Mouse (Mus musculus): ENCODE measurements around the gene A030005K14Rik.

A030005K14Rik gene

DNA sequence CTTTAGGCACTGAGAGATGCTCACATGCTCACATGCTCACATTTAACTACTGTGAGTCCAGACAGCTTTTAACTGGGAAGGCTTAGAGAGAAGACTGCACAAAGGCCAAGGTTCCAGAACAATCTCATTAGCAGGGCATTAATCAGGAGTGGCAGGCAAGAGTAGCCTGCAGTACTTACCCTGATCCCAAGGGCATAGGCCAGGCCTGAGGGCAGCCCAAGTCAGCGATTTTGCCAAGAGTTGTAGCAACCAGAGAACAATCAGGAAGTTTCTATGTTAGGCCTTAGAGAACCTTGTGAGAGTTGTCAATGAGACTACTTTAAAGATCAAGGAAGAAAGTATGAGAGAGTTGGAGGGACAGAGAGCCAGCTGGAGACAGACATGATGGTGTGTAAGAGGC, 697 bp downstream of the A030005K14Rik start:
- no peak for TF ChIP-seq GATA4 (IDR thresholded peaks at IDR 0.05; ENCODE audit: insufficient replicate concordance, low read length)

DNA sequence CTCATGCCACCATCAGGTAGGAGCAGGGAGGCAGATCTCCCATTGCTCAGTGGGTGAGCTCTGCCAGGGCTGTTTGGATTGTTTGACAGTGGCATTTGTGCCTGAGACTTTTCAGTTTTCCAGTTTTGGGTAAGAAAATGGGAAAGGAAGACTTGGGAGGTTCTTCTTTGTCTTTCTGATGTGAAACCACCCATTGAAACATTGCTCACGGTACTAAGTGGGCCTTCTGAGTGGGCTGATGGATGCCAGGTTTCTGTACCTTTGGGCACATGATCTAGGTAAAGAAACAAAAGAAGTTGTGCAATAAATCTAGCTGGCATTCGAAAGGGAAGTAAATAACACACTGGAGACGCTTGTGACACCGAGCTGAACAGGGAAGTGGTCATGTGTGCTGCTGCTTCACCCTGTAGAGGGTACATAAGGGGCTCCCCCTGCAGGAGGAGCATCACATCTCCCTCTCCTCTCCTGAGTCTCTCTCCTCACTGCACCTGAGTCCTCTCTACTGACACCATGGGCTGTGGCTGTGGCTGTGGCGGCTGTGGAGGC, 14.2 kb downstream of the A030005K14Rik start, which contains the start of gene Gm47969:
Gene Gm47969, plus strand, starts transcription at position 51 of the 546 bp plus-strand sequence.
- TF ChIP-seq GATA4 (IDR thresholded peaks at IDR 0.05; ENCODE audit: insufficient replicate concordance, low read length) = no peak

DNA sequence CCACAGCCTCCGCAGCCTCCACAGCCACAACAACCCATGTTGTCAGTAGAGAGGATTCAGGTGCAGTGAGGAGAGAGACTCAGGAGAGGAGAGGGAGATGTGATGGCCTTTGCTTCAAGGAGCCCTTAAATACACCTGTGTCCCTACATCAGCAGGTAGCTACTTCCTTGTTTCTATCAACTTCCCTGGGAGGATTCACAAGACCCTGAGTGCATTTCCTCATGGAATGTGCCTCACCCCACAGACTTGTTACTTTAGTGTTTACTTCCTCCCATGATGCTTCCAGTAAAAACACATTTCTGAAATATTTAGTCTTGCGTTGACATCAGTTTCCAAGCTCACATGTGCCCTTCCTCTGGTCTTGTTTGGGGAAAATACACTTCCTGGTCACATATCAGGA, 16.8 kb downstream of the A030005K14Rik start, which contains the start of gene Krtap28-10:
Gene Krtap28-10, minus strand, starts transcription at position 101 of the 400 bp plus-strand sequence.
- no peak for TF ChIP-seq GATA4 (IDR thresholded peaks at IDR 0.05; ENCODE audit: insufficient replicate concordance, low read length)

DNA sequence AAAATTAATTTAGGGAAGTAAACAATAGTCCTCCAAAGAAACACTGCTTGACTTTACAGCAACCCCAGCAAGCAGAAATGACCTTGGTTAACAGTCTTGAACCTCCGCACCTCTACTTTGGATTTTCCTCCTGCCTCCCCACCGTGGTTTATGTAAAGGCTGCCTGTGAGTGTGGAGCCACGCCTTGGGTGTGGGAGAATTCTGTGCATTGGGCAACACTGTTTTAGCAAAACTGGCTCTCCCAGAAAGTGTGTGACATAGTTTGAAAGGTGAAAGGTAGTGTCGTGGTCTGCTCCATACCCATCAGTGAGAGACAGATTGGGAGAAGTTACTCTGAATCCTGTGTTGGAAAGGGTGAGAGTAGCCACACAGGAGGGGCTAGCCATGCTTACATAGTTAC, 20.1 kb downstream of the A030005K14Rik start:
- no peak for TF ChIP-seq GATA4 (IDR thresholded peaks at IDR 0.05; ENCODE audit: insufficient replicate concordance, low read length)

DNA sequence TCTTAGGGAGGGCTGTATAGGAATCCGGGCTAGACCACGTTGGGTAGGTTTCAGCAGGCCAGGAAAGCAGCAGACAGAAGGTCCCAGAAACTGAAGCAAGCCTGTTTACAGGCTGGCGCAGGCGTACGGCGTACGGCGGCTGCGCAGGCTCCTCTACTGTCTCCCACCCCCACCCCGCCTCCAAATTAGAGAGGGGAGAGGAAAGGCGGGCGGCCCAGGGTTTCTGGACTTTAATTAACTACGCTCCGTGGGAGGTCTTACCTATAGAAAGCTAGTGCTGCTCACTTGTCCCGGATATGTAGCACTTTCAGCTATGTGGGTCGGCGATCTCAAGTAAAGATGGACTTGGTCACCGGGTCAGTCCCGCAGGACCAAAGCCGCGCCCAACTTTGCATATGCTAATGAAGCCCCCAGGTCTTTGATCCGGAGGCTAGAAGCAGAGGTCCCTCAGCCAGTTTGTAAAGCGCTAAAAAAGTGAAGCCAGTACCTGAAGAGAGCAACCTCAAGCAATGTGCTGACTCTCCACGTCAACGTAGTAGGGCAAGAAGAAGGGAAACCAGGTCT, 21.0 kb downstream of the A030005K14Rik start, which contains the start of gene Slc19a3:
Gene Slc19a3, minus strand, starts transcription at position 340 of the 564 bp plus-strand sequence.
- TF ChIP-seq GATA4 (IDR thresholded peaks at IDR 0.05; ENCODE audit: insufficient replicate concordance, low read length) = no peak

DNA sequence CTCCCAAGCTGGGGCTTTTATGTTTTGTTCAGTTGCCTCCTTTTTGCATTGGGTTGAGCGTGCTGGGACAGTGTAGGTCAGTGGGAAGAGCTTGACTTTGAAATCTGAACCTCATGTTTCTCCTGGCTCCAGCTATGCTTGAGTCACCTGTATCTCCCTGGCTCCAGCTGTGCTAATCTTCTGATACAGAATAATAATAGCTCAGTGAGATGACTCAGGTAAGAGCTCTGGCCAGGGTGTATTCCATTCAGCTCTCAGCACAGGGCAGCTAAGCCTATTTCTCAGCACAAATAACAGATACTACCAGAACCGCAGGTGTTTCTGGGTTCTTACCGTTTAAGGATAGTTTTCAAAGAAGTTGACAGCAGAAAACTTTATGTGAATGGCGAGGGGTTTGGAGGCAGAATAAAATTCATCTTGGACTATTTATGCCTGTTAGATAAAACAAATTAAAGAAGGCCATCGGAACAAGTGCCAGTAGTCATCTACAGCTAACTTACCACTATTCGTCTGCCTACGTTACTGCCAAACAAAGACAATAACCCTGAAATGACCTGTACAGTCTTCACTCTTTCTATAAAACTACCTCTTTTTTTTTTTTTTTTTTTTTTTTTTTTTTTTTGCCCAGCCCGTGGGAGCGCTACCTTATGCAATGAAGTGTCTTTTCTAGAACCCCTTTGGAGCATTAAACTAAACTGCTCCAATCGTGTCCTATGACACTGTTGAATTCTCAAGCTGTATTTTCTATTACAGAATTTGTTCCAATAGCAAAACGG, 22.1 kb downstream of the A030005K14Rik start:
- TF ChIP-seq GATA4 (IDR thresholded peaks at IDR 0.05; ENCODE audit: insufficient replicate concordance, low read length) = no peak

DNA sequence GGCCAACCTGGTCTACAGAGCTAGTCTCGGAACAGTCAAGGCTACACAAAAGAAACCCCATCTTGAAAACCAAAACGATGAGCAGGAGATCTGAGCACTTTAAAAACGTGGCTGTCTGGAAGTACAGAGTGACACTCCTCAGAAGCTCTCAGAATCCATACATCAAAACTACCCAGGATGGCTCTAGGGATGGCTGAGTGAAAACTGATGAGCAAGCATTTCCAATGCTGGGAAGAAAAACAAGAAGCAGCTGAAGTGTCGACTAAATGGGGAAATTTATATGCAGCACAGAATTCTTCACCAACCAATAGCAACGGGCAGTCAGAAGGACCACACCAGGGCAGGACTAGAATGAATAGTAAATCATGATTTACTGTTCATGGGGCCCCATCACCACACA, 24.7 kb downstream of the A030005K14Rik start:
- TF ChIP-seq GATA4 (IDR thresholded peaks at IDR 0.05; ENCODE audit: insufficient replicate concordance, low read length) = no peak

DNA sequence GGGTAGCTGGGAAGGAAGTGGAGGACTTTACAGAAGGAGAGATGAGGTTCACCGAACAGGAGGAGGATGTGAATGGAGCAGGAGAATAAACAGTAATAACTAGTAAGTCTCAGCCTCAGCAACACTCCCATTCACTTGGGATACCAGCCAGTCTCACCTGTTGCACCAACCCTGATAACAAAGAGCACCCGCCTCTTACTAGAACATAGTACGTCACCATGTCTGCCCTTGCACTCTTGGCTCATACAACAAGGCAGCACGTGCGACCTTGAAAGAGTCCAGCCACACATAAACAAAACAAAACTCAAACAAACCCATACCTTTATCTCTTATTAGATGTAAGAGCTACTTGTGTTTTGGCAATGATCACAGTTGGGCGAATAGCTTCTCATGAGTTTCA, 26.7 kb downstream of the A030005K14Rik start:
- TF ChIP-seq GATA4 (IDR thresholded peaks at IDR 0.05; ENCODE audit: insufficient replicate concordance, low read length) = no peak

DNA sequence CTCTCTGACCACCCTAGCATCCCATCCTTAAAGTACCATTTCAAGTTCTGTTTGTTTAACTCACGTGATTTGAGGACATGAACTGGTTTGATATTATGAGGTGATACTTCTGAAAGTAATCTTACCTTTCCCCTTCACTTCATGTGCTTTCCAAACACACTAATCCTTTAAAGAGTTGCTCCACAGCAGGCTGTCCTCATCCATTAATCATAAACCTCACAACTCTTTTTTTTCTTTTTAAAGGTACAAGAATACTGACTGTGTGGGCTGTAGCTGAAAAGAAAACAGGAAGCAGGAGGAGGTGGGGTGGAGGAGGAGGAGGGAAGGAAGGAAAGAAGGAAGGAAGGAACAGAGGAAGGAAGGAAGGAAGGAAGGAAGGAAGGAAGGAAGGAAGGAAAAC, 27.2 kb downstream of the A030005K14Rik start:
- TF ChIP-seq GATA4 (IDR thresholded peaks at IDR 0.05; ENCODE audit: insufficient replicate concordance, low read length) = no peak

DNA sequence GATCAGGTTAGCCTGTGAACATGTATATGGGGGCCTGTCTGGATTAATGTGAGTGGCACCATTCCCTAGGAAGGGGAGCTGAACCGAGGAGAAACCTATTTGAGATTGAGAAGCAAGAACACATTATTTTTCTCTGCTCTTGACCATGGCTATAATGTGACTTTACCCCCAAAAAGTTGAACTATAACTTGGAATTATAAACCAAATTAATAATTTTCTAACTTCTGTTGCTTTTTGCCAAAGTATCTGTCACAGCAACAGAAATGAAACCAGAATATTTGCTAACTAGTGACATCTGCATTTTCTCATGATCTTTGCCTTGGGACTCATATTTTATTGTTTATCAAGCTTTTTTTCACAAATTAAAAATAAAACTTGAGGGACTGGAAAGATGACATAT, 42.6 kb downstream of the A030005K14Rik start:
- TF ChIP-seq GATA4 (IDR thresholded peaks at IDR 0.05; ENCODE audit: insufficient replicate concordance, low read length) = no peak

DNA sequence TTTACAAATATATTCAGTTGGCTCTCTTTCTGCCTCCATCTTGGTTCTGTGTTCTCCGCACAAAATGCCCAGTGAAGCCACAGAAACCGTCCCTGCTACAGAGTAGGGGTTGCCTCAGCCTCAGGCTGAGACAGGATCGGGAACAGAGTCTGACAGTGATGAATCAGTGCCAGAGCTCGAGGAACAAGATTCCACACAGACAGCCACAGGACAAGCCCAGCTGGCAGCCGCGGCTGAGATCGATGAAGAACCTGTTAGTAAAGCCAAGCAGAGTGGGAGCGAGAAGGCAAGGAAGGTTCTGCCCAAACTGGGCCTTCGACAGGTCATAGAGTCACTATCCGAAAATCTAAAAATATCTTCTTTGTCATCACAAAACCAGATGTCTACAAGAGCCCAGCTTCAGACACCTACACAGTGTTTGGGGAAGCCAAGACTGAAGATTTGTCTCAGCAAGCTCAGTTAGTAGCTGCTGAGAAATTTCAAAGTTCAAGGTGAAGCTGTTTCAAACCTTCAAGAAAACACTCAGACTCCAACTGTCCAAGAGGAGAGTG, 43.8 kb downstream of the A030005K14Rik start:
- no peak for TF ChIP-seq GATA4 (IDR thresholded peaks at IDR 0.05; ENCODE audit: insufficient replicate concordance, low read length)

DNA sequence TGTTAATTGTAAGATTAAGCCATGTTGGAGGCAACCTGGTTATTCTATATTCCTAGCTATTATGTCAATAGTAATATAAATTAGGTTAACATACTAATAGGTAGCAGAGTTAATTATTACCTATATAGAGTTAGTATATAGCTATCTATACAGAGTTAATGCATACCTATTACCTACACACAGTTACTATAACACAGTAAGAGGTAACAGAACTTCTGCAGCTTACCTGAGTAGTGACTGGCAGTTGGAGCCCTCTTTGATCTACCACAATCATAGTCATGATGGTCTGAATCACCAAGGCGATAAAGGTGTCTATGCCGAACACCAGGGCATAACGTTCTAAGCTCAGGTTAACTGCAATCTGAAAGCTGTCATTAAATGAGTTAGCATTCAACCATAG, 44.7 kb downstream of the A030005K14Rik start:
- TF ChIP-seq GATA4 (IDR thresholded peaks at IDR 0.05; ENCODE audit: insufficient replicate concordance, low read length) = no peak
